Mouse (Mus musculus): ENCODE results near the gene Nos1ap.

- TF ChIP-seq CTCF (IDR thresholded peaks at IDR 0.05; ENCODE audit: borderline replicate concordance, insufficient read depth, low read length) (no peak), POLR2A (IDR thresholded peaks at IDR 0.05; ENCODE audit: low read depth, low read length) (peak; percentile 81)
These were observed 334.1 kb downstream of the Nos1ap start for GRCm38 (mm10) chr1:170255560-170255910.

Measured in embryonic fibroblast, embryonic 13.5 days (primary cell).